Mouse (Mus musculus): Measurements from ENCODE around the gene Mier2.

- TF ChIP-seq POLR2A (IDR thresholded peaks at IDR 0.05; ENCODE audit: low read depth, low read length) (no peak), CTCF (IDR thresholded peaks at IDR 0.05; ENCODE audit: extremely low read depth, insufficient read depth, insufficient read length, insufficient replicate concordance) (no peak)
Measured at GRCm38 (mm10) chr10:79595590-79595929, 40.6 kb upstream of the Mier2 start.
